Mouse (Mus musculus): ENCODE measurements around the gene Dnah7b. TPM values are rescaled to one million over a fixed set of nuclear protein-coding genes. Genes with fewer than 3 reads are reported as not detected.
"Not testable (repeated sequence)": the region's sequence is repeated elsewhere in the genome, so short reads cannot be mapped to it uniquely, and the experiment has no call there.

Dnah7b gene
- not detected in 2 replicates for total RNA-seq (2017)

DNA sequence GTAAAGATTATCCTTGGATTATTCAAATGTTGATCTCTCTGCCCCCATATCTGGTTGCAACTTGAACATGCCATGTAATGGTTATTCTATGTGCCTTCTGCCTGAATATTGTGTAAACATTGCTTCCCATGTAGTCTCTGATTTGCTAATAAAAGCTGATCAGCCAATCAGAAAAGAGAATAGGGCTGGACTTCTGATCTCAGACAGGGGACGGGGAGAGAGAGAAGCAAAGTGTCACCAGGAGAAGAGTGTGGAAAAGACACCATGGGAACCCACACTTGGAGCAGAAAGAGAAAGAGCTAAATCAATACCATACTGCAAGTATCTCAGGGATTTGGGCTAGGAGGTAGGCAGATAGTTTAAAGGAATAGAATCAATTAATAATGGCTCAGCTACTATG, at the start of gene Dnah7b:
Gene Dnah7b, plus strand, starts transcription at position 301 of the 400 bp plus-strand sequence.
- no peak for ATAC-seq (ENCODE audit: extremely low read depth, insufficient number of reproducible peaks, low FRiP score, poor library complexity, severe bottlenecking)

DNA sequence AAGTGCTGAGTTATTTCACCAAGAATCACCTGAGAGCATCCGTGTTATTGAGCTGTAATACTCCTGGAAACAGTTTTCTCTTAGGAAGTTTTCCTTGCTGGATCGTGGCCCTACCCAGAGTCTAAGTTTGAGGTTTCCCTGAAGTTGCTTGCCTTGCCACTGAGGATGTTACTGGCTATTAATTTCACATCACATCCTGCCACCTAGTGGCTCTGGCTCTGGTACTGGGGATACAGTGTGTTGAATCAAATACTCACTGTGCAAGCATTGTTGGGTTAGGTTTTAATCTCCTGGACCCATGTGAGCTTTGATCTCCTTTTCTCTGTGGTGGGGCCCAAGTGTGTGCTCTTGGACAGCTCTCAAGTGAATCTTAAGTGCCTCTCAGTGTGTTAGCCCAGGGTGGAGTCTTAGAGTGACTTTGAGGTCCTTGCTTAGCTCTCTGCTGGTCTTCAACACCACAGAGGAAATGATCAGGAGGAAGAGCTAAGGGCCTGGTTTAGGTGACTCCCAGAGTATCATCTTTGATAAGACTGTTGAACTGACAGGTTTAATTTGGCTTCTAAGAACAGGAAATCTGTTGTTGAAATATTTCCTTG, 47.6 kb upstream of the Dnah7b start:
- ATAC-seq (ENCODE audit: extremely low read depth, insufficient number of reproducible peaks, low FRiP score, poor library complexity, severe bottlenecking): no peak

- ATAC-seq (ENCODE audit: extremely low read depth, insufficient number of reproducible peaks, low FRiP score, poor library complexity, severe bottlenecking): no peak
Observed at GRCm38 (mm10) chr1:46022262-46022661, 43.9 kb upstream of the Dnah7b start.

- no peak for ATAC-seq (ENCODE audit: extremely low read depth, insufficient number of reproducible peaks, low FRiP score, poor library complexity, severe bottlenecking)
Observed at GRCm38 (mm10) chr1:46031993-46032555, 34.0 kb upstream of the Dnah7b start.

DNA sequence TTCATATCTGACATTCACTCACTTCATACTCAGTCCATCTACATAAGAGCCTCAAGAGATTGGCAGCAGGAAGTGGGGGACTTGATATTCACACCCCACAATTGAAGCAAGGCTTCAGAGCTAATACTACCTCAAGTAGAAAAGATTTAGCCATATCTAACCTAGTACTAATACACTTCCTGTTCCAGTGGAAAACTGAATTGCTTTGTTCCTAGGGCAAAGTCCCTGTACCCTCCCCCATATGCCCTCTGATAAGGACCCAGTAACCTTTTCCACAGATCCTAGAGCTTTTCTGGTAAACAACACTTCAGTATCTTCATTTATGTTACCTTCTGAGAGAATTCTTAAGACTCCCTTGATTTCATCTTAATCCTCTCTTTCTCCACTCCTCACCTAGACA, 17.9 kb upstream of the Dnah7b start:
- no peak for ATAC-seq (ENCODE audit: extremely low read depth, insufficient number of reproducible peaks, low FRiP score, poor library complexity, severe bottlenecking)

DNA sequence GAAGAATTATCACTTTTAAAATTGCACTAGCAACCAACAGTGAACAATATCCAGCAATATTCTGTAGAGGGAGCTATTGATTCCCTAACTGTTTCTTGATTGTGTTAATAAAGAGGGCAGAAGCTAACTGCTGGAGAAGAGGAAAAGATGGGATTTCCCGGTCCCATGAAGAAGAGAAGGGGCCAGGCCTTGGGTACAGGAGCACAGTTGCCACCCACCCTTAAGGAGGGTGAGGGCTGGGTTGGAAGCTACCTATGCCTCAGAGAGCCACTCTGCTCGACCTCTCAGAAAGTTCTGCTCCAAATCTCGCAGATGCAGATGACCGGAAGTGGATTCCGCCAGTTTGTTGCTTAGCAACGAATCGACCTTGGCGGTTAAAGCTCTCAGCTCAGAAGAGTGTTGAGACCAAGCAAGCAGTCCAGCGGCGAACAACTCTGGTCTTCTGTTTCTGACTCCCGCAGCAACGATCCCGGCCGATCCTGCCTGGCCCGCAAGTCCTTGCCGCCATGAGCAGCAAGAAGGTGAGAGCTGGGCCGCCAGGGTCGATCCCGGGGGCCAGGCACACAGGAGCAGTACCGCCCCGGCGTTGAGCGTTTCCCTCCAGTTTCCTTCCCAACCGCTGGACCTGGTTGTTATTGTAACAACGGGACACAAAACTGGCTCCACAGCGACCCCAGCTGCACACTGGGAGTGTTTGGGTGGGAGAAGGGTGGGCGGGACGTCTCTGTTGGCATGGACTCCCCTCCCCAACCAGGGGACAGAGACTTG, 553 bp downstream of the Dnah7b start:
- ATAC-seq (ENCODE audit: extremely low read depth, insufficient number of reproducible peaks, low FRiP score, poor library complexity, severe bottlenecking): no peak

GRCm38 (mm10) chr1:46068787-46069186, 2.7 kb downstream of the Dnah7b start:
- not testable (repeated sequence) for ATAC-seq (ENCODE audit: extremely low read depth, insufficient number of reproducible peaks, low FRiP score, poor library complexity, severe bottlenecking)

GRCm38 (mm10) chr1:46077891-46078290, 11.8 kb downstream of the Dnah7b start:
- ATAC-seq (ENCODE audit: extremely low read depth, insufficient number of reproducible peaks, low FRiP score, poor library complexity, severe bottlenecking): no peak

DNA sequence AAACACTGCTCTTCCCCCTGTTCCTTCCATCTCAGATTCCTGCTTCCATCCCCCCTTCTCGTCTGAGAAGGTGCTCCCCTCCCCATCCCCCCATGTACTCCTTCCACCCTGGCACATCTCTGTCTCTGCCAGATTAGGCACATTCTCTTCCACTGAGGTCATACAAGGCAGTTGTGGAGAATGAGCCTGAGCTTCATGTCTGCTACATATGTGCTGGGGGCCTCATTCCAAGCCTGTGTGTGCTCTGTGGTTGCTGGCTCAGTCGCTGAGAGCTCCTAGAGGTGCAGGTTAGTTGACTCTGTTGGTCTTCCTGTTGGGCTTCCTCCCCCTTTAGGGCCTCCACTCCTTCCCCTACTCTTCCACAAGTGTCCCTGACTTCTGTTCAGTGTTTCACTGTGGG, 34.4 kb downstream of the Dnah7b start:
- no peak for ATAC-seq (ENCODE audit: extremely low read depth, insufficient number of reproducible peaks, low FRiP score, poor library complexity, severe bottlenecking)

GRCm38 (mm10) chr1:46112606-46113005, 46.5 kb downstream of the Dnah7b start:
- not testable (repeated sequence) for ATAC-seq (ENCODE audit: extremely low read depth, insufficient number of reproducible peaks, low FRiP score, poor library complexity, severe bottlenecking)

DNA sequence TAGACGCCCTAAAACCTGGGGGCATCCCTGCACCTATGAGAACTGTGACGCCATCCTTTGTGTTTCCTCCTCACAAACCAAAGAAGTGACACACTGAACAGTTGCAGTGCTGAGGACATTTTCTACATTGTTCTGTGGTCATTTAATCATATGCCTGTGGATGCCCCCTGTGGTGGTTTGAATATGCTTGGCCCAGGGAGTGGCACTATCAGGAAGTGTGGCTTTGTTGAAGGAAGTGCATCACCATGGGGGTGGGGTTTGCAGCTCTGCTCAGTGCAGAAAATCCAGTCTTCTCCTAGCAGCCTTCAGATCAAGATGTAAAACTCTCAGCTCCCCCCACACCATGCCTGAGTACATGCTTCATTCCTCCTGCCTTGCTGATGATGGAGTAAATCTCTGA, 51.1 kb downstream of the Dnah7b start:
- ATAC-seq (ENCODE audit: extremely low read depth, insufficient number of reproducible peaks, low FRiP score, poor library complexity, severe bottlenecking): not testable (repeated sequence)

DNA sequence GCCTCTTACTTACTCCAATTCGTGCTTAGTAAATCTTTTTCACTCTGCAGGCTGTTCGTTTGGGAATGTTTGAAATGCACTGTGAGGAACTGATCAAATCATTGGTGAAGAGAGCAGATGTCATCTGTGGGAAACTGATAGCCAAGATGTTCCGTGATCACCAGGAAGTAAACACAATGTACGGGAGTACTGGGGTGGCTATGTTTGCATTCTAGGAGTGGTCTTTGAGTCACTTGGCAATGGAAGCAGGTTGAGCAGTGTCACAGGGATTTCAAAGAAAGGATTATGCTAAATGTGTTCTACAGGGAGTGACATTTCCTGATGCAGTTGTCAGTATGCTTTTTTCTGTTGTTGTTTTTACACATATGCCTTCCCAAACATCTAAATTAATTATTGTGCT, 61.9 kb downstream of the Dnah7b start:
- ATAC-seq (ENCODE audit: extremely low read depth, insufficient number of reproducible peaks, low FRiP score, poor library complexity, severe bottlenecking): no peak

DNA sequence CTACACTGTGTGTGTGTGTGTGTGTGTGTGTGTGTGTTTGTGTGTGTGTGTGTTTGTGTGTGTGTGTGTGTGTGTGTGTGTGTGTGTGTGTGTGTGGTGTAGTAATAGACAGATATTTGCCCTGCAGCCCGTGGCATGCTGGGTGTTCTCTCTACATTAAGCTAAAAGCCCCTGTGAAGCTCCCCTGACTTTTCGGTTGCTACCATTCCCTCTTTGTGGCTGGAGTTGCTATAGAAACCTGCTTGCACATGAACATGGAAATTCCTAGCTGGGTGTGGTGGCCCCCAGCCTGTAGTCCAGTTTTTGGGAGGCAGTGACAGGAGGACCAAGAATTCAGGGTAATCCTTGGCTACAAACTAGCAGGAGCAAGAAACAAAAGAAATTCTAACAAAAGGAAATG, 130.7 kb downstream of the Dnah7b start:
- not testable (repeated sequence) for ATAC-seq (ENCODE audit: extremely low read depth, insufficient number of reproducible peaks, low FRiP score, poor library complexity, severe bottlenecking)

DNA sequence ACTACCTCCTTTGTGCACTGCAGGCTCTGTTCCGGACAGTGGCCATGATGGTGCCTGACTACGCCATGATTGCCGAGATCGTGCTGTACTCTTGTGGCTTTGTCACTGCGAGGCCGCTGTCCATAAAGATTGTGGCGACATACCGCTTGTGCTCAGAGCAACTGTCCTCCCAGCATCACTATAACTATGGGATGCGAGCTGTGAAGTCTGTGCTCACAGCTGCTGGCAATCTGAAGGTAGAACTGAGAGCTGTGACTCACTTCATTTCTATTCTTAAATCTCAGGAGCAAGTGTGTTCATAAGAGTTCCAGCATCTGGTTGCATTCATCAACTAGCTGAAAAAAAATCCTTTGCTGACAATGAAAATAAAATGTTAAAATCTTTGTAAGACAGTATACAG, 135.1 kb downstream of the Dnah7b start:
- ATAC-seq (ENCODE audit: extremely low read depth, insufficient number of reproducible peaks, low FRiP score, poor library complexity, severe bottlenecking): not testable (repeated sequence)

DNA sequence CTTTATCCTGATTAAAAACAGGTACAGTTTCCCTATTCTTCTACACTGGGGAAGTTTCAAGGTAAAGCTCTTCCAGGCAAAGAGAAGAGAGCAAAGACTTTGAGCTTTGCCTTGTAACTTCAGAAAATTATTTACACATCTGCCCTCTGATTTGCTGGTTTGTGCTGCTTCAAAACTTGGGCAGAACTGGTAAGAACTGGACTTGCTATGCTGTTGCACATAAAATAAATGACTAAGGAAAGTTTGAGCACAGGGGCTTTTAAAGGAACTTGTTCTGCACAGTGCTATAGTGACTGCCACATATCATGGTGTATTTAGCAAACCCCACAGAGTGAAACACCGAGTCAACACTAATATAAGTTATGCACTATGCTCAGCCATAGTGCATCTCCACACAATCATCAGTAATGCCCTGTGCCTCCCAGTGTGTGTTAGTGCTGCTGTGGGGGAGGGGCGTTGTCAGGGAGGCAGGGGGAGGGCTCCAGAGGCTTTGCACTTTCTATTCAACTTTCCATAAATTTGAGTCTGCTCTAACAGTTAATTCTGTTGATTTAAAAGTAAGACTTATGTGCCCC, 144.0 kb downstream of the Dnah7b start:
- not testable (repeated sequence) for ATAC-seq (ENCODE audit: extremely low read depth, insufficient number of reproducible peaks, low FRiP score, poor library complexity, severe bottlenecking)

DNA sequence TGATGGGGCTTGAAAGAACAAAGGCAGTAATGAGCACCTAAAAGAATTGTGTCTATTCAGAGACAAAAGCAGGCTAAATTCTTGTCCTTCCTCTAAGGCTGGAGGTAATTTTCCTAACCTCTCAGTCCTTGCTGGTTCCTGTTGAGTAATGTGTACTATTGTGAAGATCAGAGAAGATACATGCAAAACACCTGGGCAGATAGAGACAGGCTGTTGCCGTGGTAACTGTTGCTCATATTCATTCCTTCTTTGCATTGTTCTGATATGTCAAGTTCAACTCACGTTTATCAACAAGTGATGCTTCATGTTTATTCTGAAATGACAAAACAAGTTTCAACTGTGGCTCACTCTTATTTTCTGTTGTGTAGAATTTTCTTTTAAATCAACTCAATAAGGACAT, 156.6 kb downstream of the Dnah7b start:
- not testable (repeated sequence) for ATAC-seq (ENCODE audit: extremely low read depth, insufficient number of reproducible peaks, low FRiP score, poor library complexity, severe bottlenecking)

GRCm38 (mm10) chr1:46226136-46226535, 160.0 kb downstream of the Dnah7b start:
- not testable (repeated sequence) for ATAC-seq (ENCODE audit: extremely low read depth, insufficient number of reproducible peaks, low FRiP score, poor library complexity, severe bottlenecking)

- ATAC-seq (ENCODE audit: extremely low read depth, insufficient number of reproducible peaks, low FRiP score, poor library complexity, severe bottlenecking): not testable (repeated sequence)
Observed at GRCm38 (mm10) chr1:46268841-46269240, 202.7 kb downstream of the Dnah7b start.

DNA sequence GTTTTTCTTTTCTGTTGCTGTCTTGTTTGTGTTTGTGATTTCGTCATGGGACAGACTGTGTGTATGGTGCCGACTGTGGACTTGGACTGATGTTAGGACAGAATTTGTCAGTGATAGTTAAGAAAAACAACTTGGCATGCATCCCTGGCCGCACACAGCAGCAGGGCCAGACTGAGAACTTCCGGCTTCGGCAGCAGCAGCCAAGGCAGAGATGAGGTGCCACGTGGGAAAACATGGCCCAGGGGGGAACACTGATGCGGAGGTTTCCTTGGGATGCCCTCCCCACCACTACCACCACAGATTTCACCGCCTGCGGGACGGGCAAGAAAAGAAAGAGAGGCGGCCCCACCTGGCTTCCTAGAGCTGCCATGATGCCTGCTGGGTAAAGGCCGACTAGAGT, 205.8 kb downstream of the Dnah7b start:
- no peak for ATAC-seq (ENCODE audit: extremely low read depth, insufficient number of reproducible peaks, low FRiP score, poor library complexity, severe bottlenecking)
